Mouse (Mus musculus) lung, adult 2 months (tissue): Measurements from ENCODE around the gene Mob1b. TPM values are rescaled to one million over a fixed set of nuclear protein-coding genes. Genes with fewer than 3 reads are reported as not detected.

Experiments
- DNase-seq: peaks from one replicate; pipeline ENCODE4 v3.0.0; 2022
- H3K4me1 ChIP-seq: fragments of 200-500 bp; 2 replicates; pipeline ENCODE4 v1.6.1; 2011; ENCODE audit warnings: low read length; ENCODE audit not compliant: control insufficient read depth, insufficient read depth
- H3K4me3 ChIP-seq: fragments of 200-500 bp; replicated peaks from 2 replicates; pipeline ENCODE3; 2011; ENCODE audit warnings: low read depth, mild to moderate bottlenecking, control low read depth, low read length; ENCODE audit errors: extremely low read depth
- CTCF ChIP-seq: fragments of 200-500 bp; IDR thresholded peaks from 2 replicates; pipeline ENCODE4 v1.5.1; 2011; ENCODE audit warnings: mild to moderate bottlenecking, low read length, control low read depth; ENCODE audit not compliant: insufficient read depth
- POLR2A ChIP-seq: fragments of 200-500 bp; IDR thresholded peaks from 2 replicates; pipeline ENCODE4 v1.6.1; 2011; ENCODE audit warnings: low read depth, mild to moderate bottlenecking, control low read depth, low read length, borderline replicate concordance; ENCODE audit errors: extremely low read depth
- WGBS: fragments of 180-500 bp; shearing (Covaris S2); methylation state at CpG from one replicate; pipeline ENCODE4 v1.1.7; 2018; 5-methylcytosine and 5-hydroxymethylcytosine counted together
- polyA plus RNA-seq: library from polyadenylated mRNA; depleted of rRNA; stranded (reverse); fragments of >200 nt; gene quantifications from 2 replicates; pipeline ENCODE4 v1.2.3, GENCODE M21; 2012

The Mob1b gene
- polyA plus RNA-seq, 1 experiment: 7.1 TPM

GRCm38 (mm10) chr5:88765587-88765986 is 44.9 kb downstream of the Mob1b start:
- H3K4me3 ChIP-seq: peak overlapping the region; percentile 94
- DNase-seq: no peak
- WGBS: 12% methylated on average over 6 of the region's 6 CpGs
- no peak for TF ChIP-seq POLR2A
- TF ChIP-seq CTCF: no peak
- H3K4me1 ChIP-seq: peaks cover 3% of the 10 kb centered on the region

GRCm38 (mm10) chr5:88766121-88766520 is 45.5 kb downstream of the Mob1b start:
- Histone ChIP-seq H3K4me3 (no peak overlapping the region), H3K4me1 (peaks cover 3% of the 10 kb centered on the region)
- DNase-seq: no peak
- WGBS: 49% methylated on average over 6 of the region's 6 CpGs
- TF ChIP-seq CTCF (no peak), POLR2A (no peak)

- Histone ChIP-seq H3K4me1 (peaks cover 3% of the 10 kb centered on the region), H3K4me3 (no peak overlapping the region)
- TF ChIP-seq CTCF (no peak), POLR2A (no peak)
- WGBS: 72% methylated on average over 5 of the region's 5 CpGs
- no peak for DNase-seq
Observed at GRCm38 (mm10) chr5:88766863-88767262, 46.2 kb downstream of the Mob1b start.

- TF ChIP-seq CTCF: no peak
- no peak for TF ChIP-seq POLR2A
- DNase-seq: no peak
- 79% methylated on average over 6 of the region's 6 CpGs for WGBS
- H3K4me1 ChIP-seq: peaks cover 3% of the 10 kb centered on the region
- no peak overlapping the region for H3K4me3 ChIP-seq
Observed at GRCm38 (mm10) chr5:88768201-88768600, 47.5 kb downstream of the Mob1b start.

- H3K4me3 ChIP-seq: no peak overlapping the region
- H3K4me1 ChIP-seq: no peaks in the 10 kb centered on the region
- no peak for TF ChIP-seq CTCF
- no peak for TF ChIP-seq POLR2A
- DNase-seq: no peak
- WGBS: 76% methylated on average over 7 of the region's 7 CpGs
Observed at GRCm38 (mm10) chr5:88782072-88782765, 61.6 kb downstream of the Mob1b start.

GRCm38 (mm10) chr5:88785059-88785458 is 64.4 kb downstream of the Mob1b start:
- H3K4me3 ChIP-seq: no peak overlapping the region
- no peaks in the 10 kb centered on the region for H3K4me1 ChIP-seq
- no peak for DNase-seq
- TF ChIP-seq CTCF: no peak
- no peak for TF ChIP-seq POLR2A
- 80% methylated on average over 1 of the region's 1 CpGs for WGBS

GRCm38 (mm10) chr5:88790675-88791074 is 70.0 kb downstream of the Mob1b start:
- H3K4me3 ChIP-seq: no peak overlapping the region
- DNase-seq: no peak
- TF ChIP-seq POLR2A (no peak), CTCF (no peak)
- H3K4me1 ChIP-seq: no peaks in the 10 kb centered on the region
- 29% methylated on average over 9 of the region's 9 CpGs for WGBS

GRCm38 (mm10) chr5:88791256-88792245 is 70.9 kb downstream of the Mob1b start:
- 31% methylated on average over 10 of the region's 10 CpGs for WGBS

GRCm38 (mm10) chr5:88793676-88794075 is 73.0 kb downstream of the Mob1b start:
- DNase-seq: no peak
- TF ChIP-seq POLR2A (no peak), CTCF (no peak)
- Histone ChIP-seq H3K4me1 (no peaks in the 10 kb centered on the region), H3K4me3 (no peak overlapping the region)
- WGBS: 85% methylated on average over 3 of the region's 3 CpGs

More at GRCm38 (mm10) chr5:88791256-88792245, 70.9 kb downstream of the Mob1b start:
- Histone ChIP-seq H3K4me3 (no peak overlapping the region), H3K4me1 (no peaks in the 10 kb centered on the region)
- no peak for DNase-seq
- TF ChIP-seq CTCF (peak; percentile 84), POLR2A (no peak)
